Mouse (Mus musculus) MEL (cell line): Measurements from ENCODE around the gene Prss1. TPM values are rescaled to one million over a fixed set of nuclear protein-coding genes. Genes with fewer than 3 reads are reported as not detected.

Experiments used
- polyA plus RNA-seq, 2 experiments: library from polyadenylated mRNA; stranded (reverse) in 1 of 2; unstranded in 1 of 2; fragments of >175 nt in 1 of 2; fragments of >200 nt in 1 of 2; gene quantifications; 2 replicates each; pipeline versions ENCODE4 v1.2.1 to v1.2.4; 2012; ENCODE audit warnings: low replicate concordance in 2 of 2, low read depth in 1 of 2; ENCODE audit not compliant: insufficient read length in 2 of 2, insufficient read depth in 1 of 2, missing spikeins in 1 of 2
- total RNA-seq: library from RNA; depleted of rRNA; stranded (reverse); fragments of 300-350 nt; gene quantifications from 2 replicates; pipeline ENCODE4 v1.2.3, GENCODE M21; 2012; rRNA removed

Gene Prss1
- total and polyA plus RNA-seq, 3 experiments, result not detected

Other genes with a start within 250 kb of the Prss1 start
- not detected in 2 replicates for gene Try4, start 156.7 kb upstream of the Prss1 start, total RNA-seq
- not detected for gene Try4, start 156.7 kb upstream of the Prss1 start, polyA plus RNA-seq
- not detected in 2 replicates for gene Try5, start 142.1 kb upstream of the Prss1 start, total RNA-seq
- gene Try5, start 142.1 kb upstream of the Prss1 start, polyA plus RNA-seq, result not detected
- gene Try10, start 104.8 kb upstream of the Prss1 start, total RNA-seq, result not detected in 2 replicates
- gene Try10, start 104.8 kb upstream of the Prss1 start, polyA plus RNA-seq, result not detected
- not detected in 2 replicates for gene Prss3, start 81.3 kb upstream of the Prss1 start, total RNA-seq
- gene Prss3, start 81.3 kb upstream of the Prss1 start, polyA plus RNA-seq, result not detected
- gene Gm5771, start 66.6 kb upstream of the Prss1 start, total RNA-seq, result not detected in 2 replicates
- gene Gm5771, start 66.6 kb upstream of the Prss1 start, polyA plus RNA-seq, result not detected
- not detected in 2 replicates for gene Gm10334, start 12.8 kb upstream of the Prss1 start, total RNA-seq
- gene Gm10334, start 12.8 kb upstream of the Prss1 start, polyA plus RNA-seq, result not detected
- not detected in 2 replicates for gene Prss2, start 62.9 kb downstream of the Prss1 start, total RNA-seq
- not detected for gene Prss2, start 62.9 kb downstream of the Prss1 start, polyA plus RNA-seq
- gene Ephb6, start 146.6 kb downstream of the Prss1 start, total RNA-seq, result 0.88 and 1.0 TPM in 2 replicates
- gene Ephb6, start 146.6 kb downstream of the Prss1 start, polyA plus RNA-seq, result 1 to 10 TPM in 1 of 2 experiments, not detected in 1; 5.2 TPM
- gene Trpv6, start 177.5 kb downstream of the Prss1 start, total RNA-seq, result not detected in 2 replicates
- gene Trpv6, start 177.5 kb downstream of the Prss1 start, polyA plus RNA-seq, result not detected
- 0.07 and 0.12 TPM in 2 replicates for gene Trpv5, start 221.8 kb downstream of the Prss1 start, total RNA-seq
- under 1 TPM in 1 of 2 experiments, not detected in 1; 0.26 TPM for gene Trpv5, start 221.8 kb downstream of the Prss1 start, polyA plus RNA-seq
- not detected in 2 replicates for gene Llcfc1, start 225.5 kb downstream of the Prss1 start, total RNA-seq
- gene Llcfc1, start 225.5 kb downstream of the Prss1 start, polyA plus RNA-seq, result not detected
- 21.5 and 31.0 TPM in 2 replicates for gene Kel, start 245.4 kb downstream of the Prss1 start, total RNA-seq
- gene Kel, start 245.4 kb downstream of the Prss1 start, polyA plus RNA-seq, result 10 to 100 TPM in 1 of 2 experiments, not detected in 1; 79.6 TPM